Mouse (Mus musculus): ENCODE measurements around the gene Trarg1. TPM values are rescaled to one million over a fixed set of nuclear protein-coding genes. Genes with fewer than 3 reads are reported as not detected.

The Trarg1 gene
- polyA plus RNA-seq, 1 experiment from 2014 or later = 0.23 TPM

GRCm38 (mm10) chr11:76707656-76708055, 28.0 kb downstream of the Trarg1 start:
- 96% methylated on average over 3 of the region's 3 CpGs for WGBS

GRCm38 (mm10) chr11:76708066-76708465, 28.5 kb downstream of the Trarg1 start:
- DNase-seq (ENCODE audit: low spot score) (no peak), ATAC-seq (no peak)
- H3K9me3 ChIP-seq (replicated peaks; ENCODE audit: control insufficient read depth, low read length) = no peaks in the 10 kb centered on the region
- H3K4me3 ChIP-seq (ENCODE audit: low read depth, low read length) = no peak overlapping the region
- no peak overlapping the region for H3K27ac ChIP-seq (ENCODE audit: low read depth, low read length)
- no peaks in the 10 kb centered on the region for H3K27me3 ChIP-seq (replicated peaks; ENCODE audit: control insufficient read depth, insufficient read depth, low read length)
- H3K4me1 ChIP-seq (ENCODE audit: control insufficient read depth, insufficient read depth, low read length) = no peaks in the 10 kb centered on the region
- H3K4me2 ChIP-seq (ENCODE audit: low read length) = no peak overlapping the region
- no peaks in the 10 kb centered on the region for H3K36me3 ChIP-seq (ENCODE audit: control insufficient read depth, insufficient read depth, low read length)
- 96% methylated on average over 1 of the region's 1 CpGs for WGBS
- H3K9ac ChIP-seq (ENCODE audit: low read length) = no peak overlapping the region

More at GRCm38 (mm10) chr11:76707656-76708055, 28.0 kb downstream of the Trarg1 start:
- Histone ChIP-seq H3K9me3 (replicated peaks; ENCODE audit: control insufficient read depth, low read length) (no peaks in the 10 kb centered on the region), H3K4me3 (ENCODE audit: low read depth, low read length) (no peak overlapping the region), H3K27ac (ENCODE audit: low read depth, low read length) (no peak overlapping the region), H3K27me3 (replicated peaks; ENCODE audit: control insufficient read depth, insufficient read depth, low read length) (no peaks in the 10 kb centered on the region), H3K4me2 (ENCODE audit: low read length) (no peak overlapping the region), H3K36me3 (ENCODE audit: control insufficient read depth, insufficient read depth, low read length) (no peaks in the 10 kb centered on the region), H3K4me1 (ENCODE audit: control insufficient read depth, insufficient read depth, low read length) (no peaks in the 10 kb centered on the region), H3K9ac (ENCODE audit: low read length) (no peak overlapping the region)
- DNase-seq (ENCODE audit: low spot score) = no peak
- ATAC-seq = no peak

GRCm38 (mm10) chr11:76708881-76709280, 29.3 kb downstream of the Trarg1 start:
- Histone ChIP-seq H3K4me2 (ENCODE audit: low read length) (no peak overlapping the region), H3K9ac (ENCODE audit: low read length) (no peak overlapping the region), H3K9me3 (replicated peaks; ENCODE audit: control insufficient read depth, low read length) (no peaks in the 10 kb centered on the region), H3K27ac (ENCODE audit: low read depth, low read length) (no peak overlapping the region), H3K36me3 (ENCODE audit: control insufficient read depth, insufficient read depth, low read length) (no peaks in the 10 kb centered on the region), H3K27me3 (replicated peaks; ENCODE audit: control insufficient read depth, insufficient read depth, low read length) (no peaks in the 10 kb centered on the region), H3K4me1 (ENCODE audit: control insufficient read depth, insufficient read depth, low read length) (no peaks in the 10 kb centered on the region), H3K4me3 (ENCODE audit: low read depth, low read length) (no peak overlapping the region)
- ATAC-seq (no peak), DNase-seq (ENCODE audit: low spot score) (no peak)
- WGBS = 62% methylated on average over 1 of the region's 1 CpGs

GRCm38 (mm10) chr11:76709625-76710452, 30.2 kb downstream of the Trarg1 start:
- no peaks in the 10 kb centered on the region for H3K4me1 ChIP-seq (ENCODE audit: control insufficient read depth, insufficient read depth, low read length)
- 19% methylated on average over 11 of the region's 17 CpGs for WGBS
- DNase-seq (ENCODE audit: low spot score) (peak; percentile 46), ATAC-seq (no peak)
- no peak overlapping the region for H3K9ac ChIP-seq (ENCODE audit: low read length)
- H3K9me3 ChIP-seq (replicated peaks; ENCODE audit: control insufficient read depth, low read length) = no peaks in the 10 kb centered on the region
- H3K4me2 ChIP-seq (ENCODE audit: low read length) = no peak overlapping the region
- H3K27ac ChIP-seq (ENCODE audit: low read depth, low read length) = no peak overlapping the region
- H3K27me3 ChIP-seq (replicated peaks; ENCODE audit: control insufficient read depth, insufficient read depth, low read length) = no peaks in the 10 kb centered on the region
- no peak overlapping the region for H3K4me3 ChIP-seq (ENCODE audit: low read depth, low read length)
- no peaks in the 10 kb centered on the region for H3K36me3 ChIP-seq (ENCODE audit: control insufficient read depth, insufficient read depth, low read length)

- DNase-seq (ENCODE audit: low spot score) = no peak
- no peaks in the 10 kb centered on the region for H3K4me1 ChIP-seq (ENCODE audit: control insufficient read depth, insufficient read depth, low read length)
These were observed 37.4 kb downstream of the Trarg1 start for GRCm38 (mm10) chr11:76717000-76717399.

GRCm38 (mm10) chr11:76723911-76724310, 44.3 kb downstream of the Trarg1 start:
- H3K27me3 ChIP-seq (replicated peaks; ENCODE audit: control insufficient read depth, insufficient read depth, low read length) = no peaks in the 10 kb centered on the region
- H3K4me3 ChIP-seq (ENCODE audit: low read depth, low read length) = no peak overlapping the region
- no peak for ATAC-seq
- H3K4me2 ChIP-seq (ENCODE audit: low read length) = no peak overlapping the region
- H3K36me3 ChIP-seq (ENCODE audit: control insufficient read depth, insufficient read depth, low read length) = peaks cover 11% of the 10 kb centered on the region
- WGBS = 79% methylated on average over 8 of the region's 8 CpGs
- H3K9ac ChIP-seq (ENCODE audit: low read length) = no peak overlapping the region
- H3K4me1 ChIP-seq (ENCODE audit: control insufficient read depth, insufficient read depth, low read length) = no peaks in the 10 kb centered on the region
- DNase-seq (ENCODE audit: low spot score) = no peak
- no peaks in the 10 kb centered on the region for H3K9me3 ChIP-seq (replicated peaks; ENCODE audit: control insufficient read depth, low read length)
- no peak overlapping the region for H3K27ac ChIP-seq (ENCODE audit: low read depth, low read length)

More at GRCm38 (mm10) chr11:76717000-76717399, 37.4 kb downstream of the Trarg1 start:
- Histone ChIP-seq H3K9ac (ENCODE audit: low read length) (no peak overlapping the region), H3K27ac (ENCODE audit: low read depth, low read length) (no peak overlapping the region), H3K4me3 (ENCODE audit: low read depth, low read length) (no peak overlapping the region), H3K9me3 (replicated peaks; ENCODE audit: control insufficient read depth, low read length) (no peaks in the 10 kb centered on the region), H3K27me3 (replicated peaks; ENCODE audit: control insufficient read depth, insufficient read depth, low read length) (no peaks in the 10 kb centered on the region), H3K36me3 (ENCODE audit: control insufficient read depth, insufficient read depth, low read length) (no peaks in the 10 kb centered on the region), H3K4me2 (ENCODE audit: low read length) (no peak overlapping the region)
- no peak for ATAC-seq
- 83% methylated on average over 4 of the region's 4 CpGs for WGBS

GRCm38 (mm10) chr11:76728093-76728492, 48.5 kb downstream of the Trarg1 start:
- no peaks in the 10 kb centered on the region for H3K27me3 ChIP-seq (replicated peaks; ENCODE audit: control insufficient read depth, insufficient read depth, low read length)
- no peak overlapping the region for H3K27ac ChIP-seq (ENCODE audit: low read depth, low read length)
- no peaks in the 10 kb centered on the region for H3K4me1 ChIP-seq (ENCODE audit: control insufficient read depth, insufficient read depth, low read length)
- H3K9ac ChIP-seq (ENCODE audit: low read length) = no peak overlapping the region
- 80% methylated on average over 11 of the region's 11 CpGs for WGBS
- DNase-seq (ENCODE audit: low spot score) (no peak), ATAC-seq (no peak)
- H3K4me3 ChIP-seq (ENCODE audit: low read depth, low read length) = no peak overlapping the region
- peaks cover 39% of the 10 kb centered on the region for H3K36me3 ChIP-seq (ENCODE audit: control insufficient read depth, insufficient read depth, low read length)
- no peaks in the 10 kb centered on the region for H3K9me3 ChIP-seq (replicated peaks; ENCODE audit: control insufficient read depth, low read length)
- no peak overlapping the region for H3K4me2 ChIP-seq (ENCODE audit: low read length)

GRCm38 (mm10) chr11:76730650-76731049, 51.0 kb downstream of the Trarg1 start:
- ATAC-seq (no peak), DNase-seq (ENCODE audit: low spot score) (no peak)
- no peaks in the 10 kb centered on the region for H3K4me1 ChIP-seq (ENCODE audit: control insufficient read depth, insufficient read depth, low read length)
- no peak overlapping the region for H3K27ac ChIP-seq (ENCODE audit: low read depth, low read length)
- no peak overlapping the region for H3K4me3 ChIP-seq (ENCODE audit: low read depth, low read length)
- peaks cover 62% of the 10 kb centered on the region for H3K36me3 ChIP-seq (ENCODE audit: control insufficient read depth, insufficient read depth, low read length)
- no peak overlapping the region for H3K4me2 ChIP-seq (ENCODE audit: low read length)
- 88% methylated on average over 3 of the region's 3 CpGs for WGBS
- H3K9me3 ChIP-seq (replicated peaks; ENCODE audit: control insufficient read depth, low read length) = no peaks in the 10 kb centered on the region
- H3K27me3 ChIP-seq (replicated peaks; ENCODE audit: control insufficient read depth, insufficient read depth, low read length) = no peaks in the 10 kb centered on the region
- no peak overlapping the region for H3K9ac ChIP-seq (ENCODE audit: low read length)

- Histone ChIP-seq H3K36me3 (ENCODE audit: control insufficient read depth, insufficient read depth, low read length) (peaks cover 59% of the 10 kb centered on the region), H3K4me2 (ENCODE audit: low read length) (no peak overlapping the region), H3K9me3 (replicated peaks; ENCODE audit: control insufficient read depth, low read length) (no peaks in the 10 kb centered on the region), H3K4me1 (ENCODE audit: control insufficient read depth, insufficient read depth, low read length) (no peaks in the 10 kb centered on the region), H3K9ac (ENCODE audit: low read length) (no peak overlapping the region), H3K27ac (ENCODE audit: low read depth, low read length) (no peak overlapping the region), H3K27me3 (replicated peaks; ENCODE audit: control insufficient read depth, insufficient read depth, low read length) (no peaks in the 10 kb centered on the region), H3K4me3 (ENCODE audit: low read depth, low read length) (no peak overlapping the region)
- WGBS = 76% methylated on average over 3 of the region's 3 CpGs
- no peak for ATAC-seq
- no peak for DNase-seq (ENCODE audit: low spot score)
These were observed 55.0 kb downstream of the Trarg1 start for GRCm38 (mm10) chr11:76734560-76734959.

Data from forebrain, embryonic 14.5 days (tissue).